Mouse (Mus musculus) liver, embryonic 11.5 days (tissue): ENCODE results near the gene 1700029I15Rik. TPM values are rescaled to one million over a fixed set of nuclear protein-coding genes. Genes with fewer than 3 reads are reported as not detected.

Source experiments
- ATAC-seq: fragments of 200-750 bp; cut with Nextera tagmentation; replicated peaks from 2 replicates; pipeline ENCODE4 v1.8.0; 2017; ENCODE audit warnings: moderate number of reproducible peaks, mild to moderate bottlenecking, moderate TSS enrichment, moderate library complexity; ENCODE audit not compliant: low FRiP score
- DNase-seq: peaks from one replicate; pipeline ENCODE4 v3.0.0-alpha.2; 2017; ENCODE audit warnings: low spot score
- H3K27ac ChIP-seq: fragments of 300-500 bp; sonication (generic); 2 replicates; pipeline ENCODE4 v1.5.1; 2014; ENCODE audit warnings: mild to moderate bottlenecking, low read depth, low read length, control low read depth
- H3K27me3 ChIP-seq: fragments of 300-500 bp; sonication (generic); replicated peaks from 2 replicates; pipeline ENCODE4 v1.6.1; 2014; ENCODE audit warnings: low read length, mixed read lengths; ENCODE audit not compliant: control insufficient read depth, insufficient read depth
- H3K36me3 ChIP-seq: fragments of 300-500 bp; sonication (generic); 2 replicates; pipeline ENCODE4 v1.6.1; 2014; ENCODE audit warnings: mild to moderate bottlenecking, low read length, moderate library complexity, mixed read lengths; ENCODE audit not compliant: control insufficient read depth, insufficient read depth
- H3K4me1 ChIP-seq: fragments of 300-500 bp; sonication (generic); replicated peaks from 2 replicates; pipeline ENCODE4 v1.6.1; 2014; ENCODE audit warnings: low read length, mixed read lengths; ENCODE audit not compliant: control insufficient read depth, insufficient read depth
- H3K4me2 ChIP-seq: fragments of 300-500 bp; sonication (generic); 2 replicates; pipeline ENCODE4 v1.6.1; 2014; ENCODE audit warnings: mild to moderate bottlenecking, control low read depth, moderate library complexity
- H3K4me3 ChIP-seq: fragments of 300-500 bp; sonication (generic); 2 replicates; pipeline ENCODE4 v1.5.1; 2014; ENCODE audit warnings: low read depth, low read length, control low read depth
- H3K9ac ChIP-seq: fragments of 300-500 bp; sonication (generic); 2 replicates; pipeline ENCODE4 v1.6.1; 2014; ENCODE audit warnings: low read depth, low read length, control low read depth
- H3K9me3 ChIP-seq: fragments of 300-500 bp; sonication (generic); 2 replicates; pipeline ENCODE4 v1.6.1; 2016; ENCODE audit warnings: low read length, inconsistent platforms, mixed read lengths; ENCODE audit not compliant: control insufficient read depth
- WGBS: fragments of 180-500 bp; shearing (Covaris S2); extraction: QIAGEN DNeasy Blood & Tissue Kit; methylation state at CpG from one replicate; pipeline ENCODE4 v1.1.7; 2014; 5-methylcytosine and 5-hydroxymethylcytosine counted together
- microRNA-seq: library from miRNA; unstranded; fragments of <30 nt; microRNA quantifications from one replicate; pipeline ENCODE4, GENCODE M21; 2017; ENCODE audit warnings: borderline number of aligned reads
- polyA plus RNA-seq: library from polyadenylated mRNA; unstranded; fragments of >200 nt; fragmentation: Nextera tagmentation; extraction: Ambion mirVana; gene quantifications from 2 replicates; pipeline ENCODE4 v1.2.1, GENCODE M21; 2014

Gene 1700029I15Rik
- polyA plus RNA-seq, 1 experiment from 2014 or later: 1.7 TPM

GRCm38 (mm10) chr2:92432299-92433295 lies 50.3 kb downstream of the 1700029I15Rik start:
- no peaks in the 10 kb centered on the region for H3K36me3 ChIP-seq
- peak overlapping the region; percentile 42; the same call in 1 of the 2 replicates for H3K27ac ChIP-seq
- WGBS: 43% methylated on average over 17 of the region's 17 CpGs
- DNase-seq (no peak), ATAC-seq (no peak)
- peaks cover 41% of the 10 kb centered on the region for H3K4me1 ChIP-seq
- H3K27me3 ChIP-seq: no peaks in the 10 kb centered on the region
- H3K9me3 ChIP-seq: no peaks in the 10 kb centered on the region
- H3K4me3 ChIP-seq: peak overlapping the region; percentile 87
- H3K4me2 ChIP-seq: peak overlapping the region; percentile 77
- peak overlapping the region; percentile 84 for H3K9ac ChIP-seq

GRCm38 (mm10) chr2:92433578-92434374 lies 51.4 kb downstream of the 1700029I15Rik start, which contains the start of gene Cry2:
Gene Cry2 (minus strand): TSS chr2:92434043.
- peak within 1 kb of the TSS; percentile 77 for H3K4me2 ChIP-seq
- peak within 1 kb of the TSS; percentile 84 for H3K9ac ChIP-seq
- peak within 1 kb of the TSS; percentile 63; the same call in 1 of the 2 replicates for H3K27ac ChIP-seq
- H3K27me3 ChIP-seq: no peaks in the 10 kb centered on the region
- under 1% methylated on average over 75 of the region's 76 CpGs for WGBS
- peak within 1 kb of the TSS; percentile 87 for H3K4me3 ChIP-seq
- no peaks in the 10 kb centered on the region for H3K36me3 ChIP-seq
- no peaks in the 10 kb centered on the region for H3K9me3 ChIP-seq
- ATAC-seq: peak; percentile 97
- H3K4me1 ChIP-seq: peaks cover 36% of the 10 kb centered on the region
- DNase-seq: peak; percentile 98

GRCm38 (mm10) chr2:92434375-92434745 lies 52.0 kb downstream of the 1700029I15Rik start:
- 12% methylated on average over 12 of the region's 12 CpGs for WGBS
- Histone ChIP-seq H3K9ac (peak overlapping the region; percentile 42), H3K4me3 (peak overlapping the region; percentile 87), H3K27me3 (no peaks in the 10 kb centered on the region), H3K9me3 (no peaks in the 10 kb centered on the region), H3K27ac (no peak overlapping the region), H3K36me3 (no peaks in the 10 kb centered on the region), H3K4me1 (peaks cover 36% of the 10 kb centered on the region), H3K4me2 (peak overlapping the region; percentile 74)
- ATAC-seq: no peak
- no peak for DNase-seq

- Histone ChIP-seq H3K4me2 (no peak overlapping the region; the same call in 1 of the 2 replicates), H3K4me1 (peaks cover 30% of the 10 kb centered on the region), H3K9me3 (no peaks in the 10 kb centered on the region), H3K27ac (no peak overlapping the region), H3K4me3 (no peak overlapping the region), H3K36me3 (no peaks in the 10 kb centered on the region), H3K9ac (no peak overlapping the region), H3K27me3 (no peaks in the 10 kb centered on the region)
- ATAC-seq: no peak
- DNase-seq: no peak
- WGBS: 61% methylated on average over 6 of the region's 6 CpGs
Observed at GRCm38 (mm10) chr2:92435023-92435422, 52.7 kb downstream of the 1700029I15Rik start.

Small RNAs within 50 kb of the gene (microRNA-seq; reads per million reads assigned to microRNA genes)
- gene Mir7000: not detected

Other genes starting within 250 kb of the 1700029I15Rik start
- 26.3 and 29.3 TPM in 2 replicates for gene Pex16, start 7.9 kb upstream of the 1700029I15Rik start, polyA plus RNA-seq
- 4.2 and 5.4 TPM in 2 replicates for gene Large2, start 7.7 kb upstream of the 1700029I15Rik start, polyA plus RNA-seq
- gene Mapk8ip1, start 18.7 kb downstream of the 1700029I15Rik start, polyA plus RNA-seq: 4.9 and 6.3 TPM in 2 replicates
- gene Cry2, start 51.5 kb downstream of the 1700029I15Rik start, polyA plus RNA-seq: 20.6 and 22.5 TPM in 2 replicates
- 26.8 and 27.4 TPM in 2 replicates for gene Slc35c1, start 78.0 kb downstream of the 1700029I15Rik start, polyA plus RNA-seq
- 1.1 TPM in 2 replicates for gene Chst1, start 217.2 kb downstream of the 1700029I15Rik start, polyA plus RNA-seq